Mouse (Mus musculus) megakaryocyte progenitor cell, adult 5-6 weeks (primary cell): Measurements from ENCODE around the gene Tmem94. TPM values are rescaled to one million over a fixed set of nuclear protein-coding genes. Genes with fewer than 3 reads are reported as not detected.
"Not testable (repeated sequence)": the region's sequence is repeated elsewhere in the genome, so short reads cannot be mapped to it uniquely, and the experiment has no call there.

Experiments
- ATAC-seq: replicated peaks from 2 replicates; pipeline ENCODE4 v1.8.0; 2016; ENCODE audit warnings: mild to moderate bottlenecking, moderate TSS enrichment, inconsistent platforms; ENCODE audit not compliant: poor library complexity
- total RNA-seq, 2 experiments: library from RNA; stranded (forward) in 1 of 2; stranded (reverse) in 1 of 2; fragments of 157-497, 149-512 nt in 1 of 2; fragments of 200-1000 nt in 1 of 2; gene quantifications; 2 replicates each; pipeline versions ENCODE4 v1.2.3 to v1.2.4; 2015 to 2017

Gene Tmem94
- 18.3 and 19.0 TPM in 2 replicates for total RNA-seq (2015)
- total RNA-seq (2017), result 22.9 and 24.9 TPM in 2 replicates

DNA sequence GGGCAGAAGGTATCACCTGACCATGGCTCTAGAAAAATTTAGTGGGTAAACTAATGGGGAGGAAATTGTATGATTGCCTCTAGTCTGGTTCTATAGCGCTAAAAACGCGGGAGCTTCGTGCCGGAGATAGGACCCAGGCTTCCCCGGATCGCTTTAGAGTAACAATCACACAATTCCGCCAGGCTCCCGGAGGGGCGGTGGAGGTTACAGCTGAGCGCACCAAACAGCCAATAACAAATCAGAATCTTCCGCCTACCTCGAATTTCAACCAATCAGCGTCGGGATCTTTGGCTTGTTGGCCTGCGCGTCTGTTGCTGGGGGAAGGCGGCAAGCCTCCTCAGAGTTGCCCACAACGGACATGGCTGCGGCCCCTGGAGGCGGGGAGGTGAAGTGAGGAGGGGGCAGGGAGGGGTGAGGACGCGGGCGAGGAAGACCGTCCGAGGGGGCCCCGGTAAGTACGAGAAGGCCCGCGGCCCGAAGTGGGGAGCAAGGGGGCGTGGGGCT is at the start of gene Tmem94:
Gene Tmem94, plus strand, starts transcription at position 331 of the 504 bp plus-strand sequence.
- ATAC-seq, result peak; percentile 98

DNA sequence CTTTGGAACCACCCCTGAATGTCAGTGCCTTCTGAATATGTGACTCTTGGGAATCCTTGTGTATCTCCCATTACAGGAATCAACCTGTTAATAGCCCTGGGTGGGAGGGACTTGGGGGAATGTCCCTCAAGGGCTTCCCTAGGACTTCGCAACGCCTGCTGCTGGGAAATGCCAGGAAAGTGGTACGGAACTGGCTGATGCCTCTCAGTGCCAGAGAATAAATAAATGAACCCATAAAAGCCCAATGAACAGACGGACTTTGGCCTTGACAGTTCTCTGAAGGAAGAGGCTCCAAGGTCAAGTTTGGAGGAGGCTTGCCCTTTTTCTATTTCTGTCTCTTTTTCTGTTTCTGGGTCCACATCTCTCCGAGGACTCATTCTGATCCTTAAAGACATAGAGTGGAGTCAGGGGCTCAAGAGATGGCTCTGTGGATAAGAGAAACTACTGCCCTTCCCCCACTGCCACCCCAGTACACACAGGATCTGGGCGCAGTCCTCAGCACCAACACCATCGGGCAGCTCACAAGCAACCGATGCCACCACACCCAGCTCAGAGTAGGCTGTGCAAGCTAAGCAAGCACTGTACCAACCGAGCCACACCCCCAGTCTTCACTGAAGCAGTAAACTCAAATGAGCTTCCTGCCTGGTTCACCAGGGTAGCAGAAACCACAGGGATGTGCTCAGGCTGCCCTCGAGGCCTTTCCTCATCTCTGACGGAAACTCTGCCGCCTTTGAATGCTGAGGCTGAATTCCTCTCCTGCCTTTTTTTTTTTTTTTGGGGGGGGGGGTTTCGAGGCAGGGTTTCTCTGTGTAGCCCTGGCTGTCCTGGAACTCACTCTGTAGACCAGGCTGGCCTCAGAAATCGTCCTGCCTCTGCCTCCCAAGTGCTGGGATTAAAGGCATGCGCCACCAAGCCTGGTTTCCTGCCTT is 48.6 kb upstream of the Tmem94 start:
- peak; percentile 59 for ATAC-seq

DNA sequence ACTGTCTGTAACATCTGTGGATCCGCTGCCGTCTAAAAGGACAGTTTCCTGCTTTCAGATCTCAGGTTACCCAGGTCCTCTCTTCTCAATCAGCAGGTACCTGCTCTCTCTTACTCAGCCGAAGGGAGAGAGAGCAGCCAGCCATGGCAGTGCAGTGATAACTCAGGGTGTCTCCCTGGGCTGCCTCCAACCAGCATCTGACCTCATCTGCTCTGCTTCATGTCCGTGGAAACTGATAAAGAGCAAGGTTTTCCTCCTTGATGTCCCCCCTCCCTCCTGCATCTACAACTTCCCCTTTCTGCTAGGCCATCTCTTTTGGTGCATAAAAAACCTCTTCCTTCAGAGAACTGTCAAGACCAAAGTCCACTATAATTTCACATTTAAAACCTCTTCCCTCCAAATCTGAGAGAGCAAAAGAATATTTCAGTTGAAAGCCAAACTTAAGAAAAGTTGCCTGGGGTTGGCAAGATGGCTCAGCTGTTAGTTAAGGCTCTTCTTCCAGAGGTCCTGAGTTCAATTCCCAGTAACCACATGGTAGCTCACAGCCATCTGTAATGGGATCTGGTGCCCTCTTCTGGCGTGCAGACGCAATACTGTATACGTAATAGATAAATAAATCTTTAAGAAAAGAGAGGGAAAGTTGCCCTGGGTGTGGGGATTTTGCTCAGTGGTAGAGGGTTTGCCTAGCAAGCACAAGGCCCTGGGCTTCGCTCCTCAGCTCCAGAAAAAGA is 47.4 kb upstream of the Tmem94 start:
- peak; percentile 80 for ATAC-seq

DNA sequence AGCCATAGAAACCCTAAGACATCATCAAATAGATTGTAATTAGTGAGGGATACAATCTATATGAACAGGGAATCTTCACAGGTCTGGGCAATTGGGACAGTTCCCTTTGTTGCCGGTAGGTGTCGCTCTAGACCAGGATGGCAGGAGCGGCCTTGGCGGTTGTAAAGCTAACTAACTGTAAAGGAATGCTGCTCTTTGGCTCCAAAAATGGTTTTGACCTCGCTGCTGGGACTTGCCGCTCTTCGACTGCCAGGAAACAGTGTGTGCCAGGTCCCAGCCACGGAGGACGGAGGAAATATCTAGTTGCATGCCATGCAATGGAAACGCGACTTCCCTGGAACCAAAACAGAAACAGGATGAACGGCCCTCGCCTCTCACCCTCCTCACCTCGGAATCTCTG is 42.6 kb upstream of the Tmem94 start:
- peak; percentile 87 for ATAC-seq

DNA sequence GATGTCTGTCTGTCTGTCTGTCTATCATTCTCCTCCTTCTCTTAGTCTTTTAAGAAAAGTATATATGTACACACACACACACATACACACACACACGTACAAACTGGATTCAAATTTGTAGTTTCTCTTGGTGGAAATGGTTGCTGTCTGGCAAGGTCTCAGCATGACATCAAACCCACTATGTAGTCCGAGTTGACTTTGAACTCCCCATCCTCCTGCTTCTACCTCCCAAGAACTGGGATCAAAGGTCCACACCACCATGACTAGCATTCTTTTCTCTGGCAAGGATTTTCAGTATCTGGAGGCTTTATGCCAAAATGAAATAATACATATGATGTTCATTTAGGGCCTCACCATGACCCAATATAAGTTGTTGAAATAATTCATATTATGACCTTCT is 42.0 kb upstream of the Tmem94 start:
- no peak for ATAC-seq

DNA sequence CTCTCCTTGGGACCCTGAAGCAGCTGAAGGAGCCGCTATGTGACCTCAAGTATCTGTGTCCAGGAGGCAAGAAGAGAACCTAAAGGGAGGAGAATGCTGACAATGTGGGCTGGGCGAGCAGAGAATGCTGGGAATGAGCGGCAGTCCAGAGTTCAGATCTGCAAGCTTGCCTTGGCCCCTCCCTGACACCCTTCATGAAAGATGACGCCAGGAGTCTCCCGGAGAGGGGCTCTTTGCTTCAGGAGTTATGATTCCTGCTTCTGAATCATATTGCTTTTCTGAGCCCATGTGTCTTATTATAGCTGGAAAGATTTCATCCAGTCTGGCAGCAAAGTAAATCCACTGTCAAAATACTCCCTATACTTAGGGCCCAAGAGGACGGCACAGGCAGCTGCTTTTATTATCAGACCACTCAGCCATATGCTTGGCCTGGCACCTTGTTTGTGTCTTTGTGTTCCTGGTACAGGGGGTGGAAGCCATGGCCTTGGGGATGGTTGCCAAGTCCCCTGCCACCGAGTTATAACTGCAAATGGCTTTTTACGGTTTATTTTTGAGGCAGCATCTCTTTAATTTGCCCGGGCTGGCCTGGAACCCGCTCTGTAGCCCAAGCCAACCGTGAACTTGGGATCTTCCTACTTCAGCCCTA is 31.1 kb upstream of the Tmem94 start:
- no peak for ATAC-seq

DNA sequence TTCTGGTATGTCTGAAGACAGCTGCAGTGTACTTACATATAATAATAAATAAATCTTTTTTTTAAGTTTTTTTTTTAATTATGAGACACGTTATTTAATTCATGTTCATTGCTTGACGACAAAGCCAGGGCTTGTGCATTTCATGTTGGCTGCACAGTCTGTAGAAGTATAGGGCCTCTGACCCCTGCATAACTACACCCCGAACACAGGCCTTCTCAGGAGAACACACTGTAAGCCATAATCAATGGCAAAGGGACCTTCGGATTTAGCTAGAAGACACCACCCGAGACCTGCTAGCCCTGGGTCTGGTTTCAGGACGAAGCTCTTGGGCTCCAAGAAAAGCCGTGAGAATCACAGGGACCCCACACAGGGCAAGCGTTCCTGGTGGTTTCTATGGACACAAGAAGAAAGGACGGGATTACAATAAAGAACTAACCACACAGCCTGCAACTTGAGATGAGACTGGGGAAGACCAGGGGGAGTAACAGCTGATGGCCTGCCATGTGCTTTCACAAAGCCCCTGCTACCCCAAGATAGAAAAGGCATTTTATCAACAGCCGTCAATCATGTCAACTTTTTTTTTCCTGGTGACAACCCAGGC is 27.5 kb upstream of the Tmem94 start:
- no peak for ATAC-seq

DNA sequence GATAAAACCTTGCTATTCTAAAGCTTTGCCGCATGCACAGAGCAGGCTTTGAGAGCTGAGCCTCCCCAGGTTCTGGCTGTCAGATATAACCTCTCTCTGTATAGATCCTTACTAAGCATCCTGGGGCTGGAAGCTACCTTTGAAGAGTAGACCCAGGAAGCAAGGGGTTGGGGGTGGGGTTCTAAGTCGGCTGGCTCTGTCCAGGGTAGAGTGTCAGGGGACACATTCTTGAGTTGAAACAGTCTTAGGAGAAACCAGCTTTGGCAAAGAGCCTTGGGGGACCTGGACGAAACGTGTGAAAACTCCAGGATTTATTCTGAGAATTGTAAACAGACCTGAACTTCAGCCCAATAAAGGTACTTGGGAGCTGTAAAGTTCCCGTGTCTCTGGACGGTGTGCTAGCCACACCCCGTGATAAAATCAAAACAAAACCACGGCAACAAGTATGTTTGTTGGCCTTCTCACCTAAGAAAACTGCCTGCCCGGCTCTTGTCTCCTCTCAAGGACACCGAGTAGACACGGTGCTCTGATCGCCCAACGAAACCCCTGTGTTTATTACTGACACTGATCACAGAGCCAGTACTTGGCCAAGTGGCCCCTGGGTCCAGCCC is 26.9 kb upstream of the Tmem94 start:
- ATAC-seq, result no peak

DNA sequence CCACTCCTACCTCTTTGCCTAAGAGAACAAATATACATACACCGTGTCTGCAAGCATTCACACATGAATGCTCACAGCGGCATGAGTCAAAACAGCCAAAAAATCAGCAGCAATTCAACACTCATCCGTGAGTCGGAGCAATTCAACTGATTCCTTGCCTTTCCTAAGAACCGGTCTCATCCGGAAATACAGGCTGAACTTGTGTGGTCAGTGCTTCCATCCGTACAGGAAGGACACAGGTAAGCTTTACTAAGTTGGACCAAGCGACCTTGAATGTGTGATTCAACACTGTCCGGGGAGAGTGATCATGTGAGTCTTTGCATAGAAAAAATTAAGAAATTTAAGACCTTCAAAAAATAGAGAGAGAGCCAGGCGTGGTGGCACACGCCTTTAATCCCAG is 24.2 kb upstream of the Tmem94 start:
- ATAC-seq, result no peak

DNA sequence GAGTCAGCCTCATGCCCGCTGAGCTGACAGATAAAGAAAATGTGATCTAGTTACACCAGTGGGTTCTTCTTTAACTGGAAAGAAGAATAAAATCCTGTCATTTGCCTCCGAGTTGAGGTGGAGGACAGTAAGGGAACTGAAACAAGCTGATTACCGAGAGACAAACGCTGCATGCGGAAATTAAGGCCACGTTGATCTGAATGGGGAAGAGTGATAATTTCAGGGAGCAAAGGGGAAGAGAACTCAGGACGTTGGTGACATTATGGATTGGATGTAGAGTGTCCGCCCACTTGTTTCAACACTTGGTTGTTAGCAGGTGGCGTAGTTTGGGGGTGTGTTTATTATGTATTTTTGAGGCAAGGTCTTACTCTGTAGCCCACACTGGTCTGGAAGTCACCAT is 22.3 kb upstream of the Tmem94 start:
- ATAC-seq, result peak; percentile 65

DNA sequence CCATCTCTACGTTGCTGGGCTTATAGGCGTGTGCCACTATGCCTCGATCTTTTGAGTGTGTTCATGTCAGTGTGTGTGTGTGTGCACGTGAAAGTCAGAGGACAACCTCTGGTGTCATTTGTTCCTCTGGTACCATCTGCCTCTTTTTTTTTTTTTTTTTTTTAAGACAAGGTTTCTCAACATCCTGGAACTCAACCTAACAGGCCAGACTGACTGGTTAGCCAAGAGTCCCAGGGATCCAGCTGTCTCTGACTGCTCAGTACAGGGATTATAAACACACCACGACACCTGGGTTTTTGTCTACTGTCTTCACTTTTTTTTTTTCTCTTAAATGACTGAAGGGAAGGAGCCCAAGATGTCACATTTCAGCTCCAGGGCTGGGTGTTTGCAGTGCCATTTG is 20.8 kb upstream of the Tmem94 start:
- no peak for ATAC-seq

DNA sequence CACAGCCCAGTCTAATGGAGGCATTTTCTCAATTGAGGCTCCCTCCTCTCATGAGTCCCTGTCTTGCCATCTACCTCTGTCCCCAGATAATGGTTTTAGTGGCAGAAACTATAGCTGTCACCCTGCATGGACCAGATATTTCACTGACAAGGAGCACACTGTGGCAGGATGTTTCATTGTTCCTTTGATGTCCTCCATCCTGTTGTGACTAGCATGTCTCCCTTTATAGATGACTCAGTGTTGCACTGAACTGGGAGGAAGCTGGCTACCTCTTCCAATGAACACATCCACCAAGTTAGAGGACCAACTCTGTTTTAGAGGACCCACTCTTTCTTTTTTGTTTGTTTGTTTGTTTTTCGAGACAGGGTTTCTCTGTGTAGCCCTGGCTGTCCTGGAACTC is 19.1 kb upstream of the Tmem94 start:
- ATAC-seq, result no peak

DNA sequence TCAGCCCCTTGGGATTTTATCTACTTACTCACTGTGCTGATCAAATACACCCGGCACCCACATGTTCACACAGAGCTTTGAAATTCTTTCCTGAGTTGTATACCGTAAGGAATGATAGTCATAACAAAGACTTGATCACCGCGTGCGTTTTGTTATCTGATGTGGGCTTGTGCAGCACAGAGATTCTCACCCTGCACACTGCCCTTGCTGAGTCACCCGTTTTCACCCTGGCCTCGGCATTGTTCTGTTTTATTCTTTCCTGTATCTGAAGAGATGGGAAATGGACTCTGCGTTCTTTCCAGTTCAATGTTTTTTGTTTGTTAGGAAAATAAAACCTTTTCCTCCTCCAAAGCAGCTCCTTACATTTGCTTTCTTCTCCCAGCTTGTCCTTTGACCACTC is 18.5 kb upstream of the Tmem94 start:
- peak; percentile 52 for ATAC-seq

DNA sequence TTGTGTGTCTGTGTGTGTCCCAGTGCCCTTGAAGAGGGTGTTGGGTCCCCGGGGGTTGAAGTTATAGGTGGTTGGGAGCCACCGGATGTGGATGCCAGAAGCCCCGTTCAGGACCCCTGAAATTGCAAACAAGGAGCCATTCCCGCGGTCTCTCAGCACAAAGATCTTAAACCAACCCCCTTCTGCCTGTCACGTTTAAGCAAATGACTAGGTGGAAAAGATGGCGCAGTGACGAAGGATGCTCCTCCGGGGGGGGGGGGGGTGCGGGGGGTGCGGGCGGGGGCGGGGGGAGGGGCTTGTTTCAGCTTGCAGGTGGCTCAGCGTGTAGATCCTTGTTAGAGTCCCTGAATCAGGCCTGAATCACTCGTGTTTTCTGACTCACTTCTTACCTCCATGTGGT is 17.9 kb upstream of the Tmem94 start:
- no peak for ATAC-seq

DNA sequence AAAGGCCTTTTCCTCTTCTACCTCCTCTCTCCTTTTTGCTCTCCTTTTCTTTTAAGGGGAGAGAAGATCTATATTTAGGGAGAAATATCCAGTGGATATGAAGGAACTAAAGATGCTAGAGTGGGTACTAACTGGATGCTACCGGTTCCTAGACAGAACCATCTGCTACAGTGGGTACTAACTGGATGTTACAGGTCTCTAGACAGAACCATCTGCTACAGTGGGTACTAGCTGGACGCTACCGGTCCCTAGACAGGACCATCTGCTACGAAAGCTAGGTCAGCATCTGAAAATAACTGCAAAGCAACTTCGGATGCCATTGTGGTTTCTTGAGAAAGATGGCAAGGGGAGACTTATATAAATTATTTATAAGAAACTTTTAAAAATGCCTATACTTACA is 15.4 kb upstream of the Tmem94 start:
- ATAC-seq, result no peak

DNA sequence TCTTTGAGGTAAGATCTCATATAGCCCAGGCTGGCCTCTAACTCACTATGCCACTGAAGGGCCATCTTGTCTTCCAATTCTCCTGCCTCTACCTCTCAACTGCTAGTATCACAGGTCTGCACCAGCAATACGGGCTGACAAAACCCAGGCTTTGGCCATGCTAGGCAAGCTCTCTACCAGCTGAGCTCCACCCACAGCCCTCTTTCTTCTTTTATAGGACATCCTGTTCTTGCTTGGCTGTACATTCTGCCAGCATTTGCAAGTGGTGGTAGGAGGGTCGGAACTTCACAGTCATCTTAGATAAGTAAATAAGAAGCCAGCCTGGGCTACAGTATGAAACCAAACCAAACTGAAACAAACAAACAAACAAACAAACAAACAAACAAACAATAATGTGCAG is 13.5 kb upstream of the Tmem94 start:
- ATAC-seq, result no peak

DNA sequence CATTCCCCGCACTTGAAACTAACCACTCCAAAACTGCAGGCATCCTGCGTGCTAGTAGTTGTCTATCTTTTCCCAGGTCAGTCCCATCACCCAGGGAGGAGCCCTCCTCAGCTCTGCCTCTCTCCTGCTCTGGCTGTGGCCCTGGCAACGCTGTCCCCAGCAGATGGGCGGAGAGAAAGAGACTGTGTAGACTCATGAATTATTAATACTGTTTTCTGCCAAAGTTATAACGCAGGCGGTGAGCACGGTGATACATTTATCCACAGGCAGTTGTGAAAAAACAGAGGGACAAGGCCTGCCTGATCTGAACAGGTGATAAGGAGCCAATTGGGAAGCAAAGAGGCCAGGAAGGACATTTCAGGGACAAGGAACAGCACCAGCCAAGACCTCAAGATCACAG is 12.6 kb upstream of the Tmem94 start:
- no peak for ATAC-seq

DNA sequence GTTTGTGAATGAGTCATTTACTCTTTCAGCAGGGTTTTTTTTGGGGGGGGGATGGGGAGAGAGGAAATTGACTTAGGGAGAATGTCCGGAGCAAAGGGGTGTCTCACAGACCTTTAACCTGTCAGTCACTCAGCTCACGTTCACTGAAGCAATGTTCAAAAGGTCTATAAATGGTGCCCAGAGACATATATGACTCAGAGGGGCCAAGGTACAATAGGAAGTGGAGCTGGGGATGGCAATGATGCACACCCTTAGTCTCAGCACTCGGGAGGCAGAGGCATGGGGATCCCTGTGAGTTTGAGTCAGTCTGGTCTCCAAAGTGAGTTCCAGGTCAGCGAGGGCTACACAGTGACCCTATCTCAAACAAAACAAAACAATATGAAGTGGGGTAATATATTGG is 11.7 kb upstream of the Tmem94 start:
- no peak for ATAC-seq

DNA sequence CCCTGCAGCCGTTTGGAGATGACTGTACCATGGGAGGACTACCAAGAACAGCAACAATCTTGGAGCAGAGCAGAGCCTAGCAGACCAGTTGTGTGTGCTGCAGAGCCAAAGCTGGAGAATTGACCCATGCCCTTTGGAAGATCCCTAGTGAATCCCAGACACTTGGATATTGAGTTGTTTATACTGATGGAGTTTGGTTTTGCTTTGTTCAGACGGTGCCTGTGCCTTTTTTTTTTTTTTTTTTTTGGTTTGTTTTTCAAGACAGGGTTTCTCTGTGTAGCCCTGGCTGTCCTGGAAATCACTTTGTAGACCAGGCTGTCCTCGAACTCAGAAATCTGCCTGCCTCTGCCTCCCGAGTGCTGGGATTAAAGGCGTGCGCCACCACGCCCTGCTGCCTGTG is 3.1 kb upstream of the Tmem94 start:
- not testable (repeated sequence) for ATAC-seq

DNA sequence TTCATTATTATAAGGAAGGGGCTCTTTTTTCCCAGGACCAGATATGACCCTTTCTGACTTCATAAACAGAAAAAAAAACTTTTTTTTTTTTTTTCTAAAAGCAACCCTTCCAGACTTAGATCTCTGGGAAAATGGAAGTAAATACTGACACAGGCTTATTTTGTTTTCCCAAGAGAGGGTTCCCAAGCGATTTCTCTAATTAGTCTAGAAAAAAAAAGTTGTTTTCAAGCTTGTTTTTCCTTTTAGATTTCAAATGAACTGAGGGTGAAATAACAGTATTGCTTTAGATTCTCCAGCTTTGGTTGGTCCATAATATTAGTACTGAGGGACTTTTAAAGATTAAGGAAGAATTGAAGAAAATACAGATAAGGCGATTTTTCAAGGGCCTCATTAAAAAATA is 535 bp upstream of the Tmem94 start:
- no peak for ATAC-seq
